Mouse (Mus musculus) cerebellum, adult (tissue): ENCODE results near the gene Pakap.
A peak's percentile ranks its signal among the peaks of the same experiment; 100 is the strongest.

Experiments
- ATAC-seq: cut with Nextera tagmentation; 2 replicates; pipeline ENCODE4 v1.9.2; 2017; ENCODE audit warnings: mild to moderate bottlenecking, moderate library complexity, mixed read lengths; ENCODE audit not compliant: insufficient number of reproducible peaks, low FRiP score, low TSS enrichment

Gene Pakap

GRCm38 (mm10) chr4:57927464-57928205, 359.7 kb downstream of the Pakap start:
- ATAC-seq: peak; percentile 49; the same call in 1 of the 2 replicates

GRCm38 (mm10) chr4:57930559-57931170, 362.7 kb downstream of the Pakap start:
- no peak for ATAC-seq

- ATAC-seq: no peak
These were observed 366.2 kb downstream of the Pakap start for GRCm38 (mm10) chr4:57934181-57934580.

- no peak for ATAC-seq
These were observed 369.3 kb downstream of the Pakap start for GRCm38 (mm10) chr4:57937292-57937691.

- ATAC-seq: no peak
These were observed 372.7 kb downstream of the Pakap start for GRCm38 (mm10) chr4:57940631-57941030.

- no peak for ATAC-seq
These were observed 374.9 kb downstream of the Pakap start for GRCm38 (mm10) chr4:57942892-57943291.
